Mouse (Mus musculus) spleen, postnatal 36 days (tissue): ENCODE measurements around the gene Klhl34.

Experiments used
- DNase-seq, 2 experiments: peaks; one replicate each; pipeline ENCODE4 v3.0.0; 2022; ENCODE audit warnings: low spot score in 2 of 2, mixed read lengths in 1 of 2

Klhl34 gene

GRCm38 (mm10) chrX:157818207-157818920, at the start of gene Klhl34:
Gene Klhl34 (plus strand): TSS chrX:157818435.
- DNase-seq, result no peak

GRCm38 (mm10) chrX:157801669-157802068, 16.6 kb upstream of the Klhl34 start:
- no peak for DNase-seq

- no peak for DNase-seq
These were observed 8.5 kb upstream of the Klhl34 start for GRCm38 (mm10) chrX:157809721-157810120.

GRCm38 (mm10) chrX:157817571-157818206, 546 bp upstream of the Klhl34 start:
- DNase-seq, result no peak

- DNase-seq, result no peak
These were observed 656 bp downstream of the Klhl34 start for GRCm38 (mm10) chrX:157818921-157819260.

GRCm38 (mm10) chrX:157829983-157830382, 11.7 kb downstream of the Klhl34 start:
- no peak for DNase-seq
